Mouse (Mus musculus): ENCODE data around the gene Fancc.

DNA sequence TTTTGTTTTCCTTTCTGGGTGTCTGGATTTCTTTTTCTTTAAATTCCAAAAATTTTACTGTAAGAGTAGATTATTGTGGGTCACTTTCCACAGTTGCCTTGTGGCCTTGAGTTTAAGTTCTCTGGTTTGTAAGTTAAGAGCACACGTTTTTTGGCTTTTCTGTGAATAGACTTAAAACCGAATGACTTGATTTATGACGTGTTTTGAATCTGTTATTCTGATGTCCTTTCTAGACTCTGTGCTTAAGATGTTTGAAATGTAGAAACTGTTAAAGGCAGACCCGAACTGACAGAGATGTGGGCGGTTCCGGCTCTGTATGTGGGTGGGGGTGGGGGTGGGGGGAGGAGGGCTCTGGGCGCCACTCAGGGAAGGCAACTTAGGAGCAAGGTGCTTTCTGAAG lies 250.0 kb downstream of the Fancc start:
- no peak for TF ChIP-seq CTCF (IDR thresholded peaks at IDR 0.05; ENCODE audit: borderline replicate concordance, control insufficient read depth, extremely low read depth, insufficient read depth, low read length, poor library complexity)
- TF ChIP-seq POLR2A (IDR thresholded peaks at IDR 0.05; ENCODE audit: control insufficient read depth, extremely low read depth, insufficient read depth, low read length, poor library complexity), result no peak
